Mouse (Mus musculus): ENCODE results near the gene Bmp10. TPM values are rescaled to one million over a fixed set of nuclear protein-coding genes. Genes with fewer than 3 reads are reported as not detected.

Bmp10 gene
- polyA plus RNA-seq, 1 experiment, result not detected

DNA sequence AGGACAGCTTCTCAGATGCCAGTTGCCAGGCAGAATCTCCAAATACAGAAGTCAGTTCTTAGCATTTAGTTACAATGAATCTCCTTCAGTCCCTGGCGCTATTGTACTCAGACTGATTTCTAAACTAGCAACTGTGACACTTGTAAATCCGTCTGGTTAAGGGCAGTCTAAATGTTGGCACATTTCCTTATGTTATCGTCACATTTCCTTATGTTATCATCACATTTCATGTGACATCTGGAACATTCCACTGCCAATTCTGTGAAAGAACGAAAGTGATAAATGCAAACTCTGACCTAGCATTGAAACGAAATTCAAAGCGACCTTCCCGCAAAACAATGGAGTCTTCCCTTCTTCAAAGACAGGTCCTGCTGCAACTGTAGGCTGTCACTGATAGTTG, 16.4 kb downstream of the Bmp10 start:
- Histone ChIP-seq H3K27me3 (ENCODE audit: control insufficient read depth, insufficient read depth, low read length) (0 out of 2 replicates have a peak, but pooled peaks cover 6% of the 10 kb centered on the region), H3K36me3 (ENCODE audit: control insufficient read depth, insufficient read depth, low read length) (no peaks in the 10 kb centered on the region), H3K27ac (ENCODE audit: insufficient read depth, low read depth, low read length) (no peak overlapping the region), H3K4me1 (ENCODE audit: control insufficient read depth, insufficient read depth, insufficient read length, low read length) (no peaks in the 10 kb centered on the region), H3K4me3 (ENCODE audit: low read depth, low read length) (no peak overlapping the region)
- no peak for TF ChIP-seq CTCF (IDR thresholded peaks at IDR 0.05; ENCODE audit: extremely low read depth, insufficient read length, insufficient replicate concordance, low read depth, low read length)
- no peak for TF ChIP-seq POLR2A (IDR thresholded peaks at IDR 0.05; ENCODE audit: low read depth, low read length)
- WGBS, result 44% methylated on average over 7 of the region's 7 CpGs

DNA sequence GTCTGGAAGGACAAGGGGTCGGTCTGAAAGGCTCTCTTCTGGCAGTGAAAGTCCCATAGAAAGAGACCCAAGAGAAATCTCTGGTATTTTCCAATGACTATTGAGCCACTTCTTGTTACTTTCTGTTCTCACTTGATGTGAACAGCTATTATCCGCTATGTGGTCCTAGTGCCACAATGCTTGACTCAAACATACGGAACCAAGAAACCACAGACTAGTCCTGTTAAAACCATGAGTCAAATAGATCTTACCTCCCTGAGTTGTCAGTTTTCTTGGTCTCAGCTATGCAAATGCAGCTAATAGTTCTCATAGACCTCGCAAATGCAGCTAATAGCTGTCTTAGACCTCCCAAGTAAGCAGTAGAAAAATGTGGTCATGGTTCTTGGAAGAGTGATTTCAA, 18.4 kb downstream of the Bmp10 start:
- Histone ChIP-seq H3K27ac (ENCODE audit: insufficient read depth, low read depth, low read length) (no peak overlapping the region), H3K4me3 (ENCODE audit: low read depth, low read length) (no peak overlapping the region), H3K4me1 (ENCODE audit: control insufficient read depth, insufficient read depth, insufficient read length, low read length) (no peaks in the 10 kb centered on the region), H3K27me3 (ENCODE audit: control insufficient read depth, insufficient read depth, low read length) (0 out of 2 replicates have a peak, but pooled peaks cover 6% of the 10 kb centered on the region), H3K36me3 (ENCODE audit: control insufficient read depth, insufficient read depth, low read length) (no peaks in the 10 kb centered on the region)
- TF ChIP-seq CTCF (IDR thresholded peaks at IDR 0.05; ENCODE audit: extremely low read depth, insufficient read length, insufficient replicate concordance, low read depth, low read length), result no peak
- no peak for TF ChIP-seq POLR2A (IDR thresholded peaks at IDR 0.05; ENCODE audit: low read depth, low read length)
- 79% methylated on average over 4 of the region's 4 CpGs for whole genome bisulfite sequencing

DNA sequence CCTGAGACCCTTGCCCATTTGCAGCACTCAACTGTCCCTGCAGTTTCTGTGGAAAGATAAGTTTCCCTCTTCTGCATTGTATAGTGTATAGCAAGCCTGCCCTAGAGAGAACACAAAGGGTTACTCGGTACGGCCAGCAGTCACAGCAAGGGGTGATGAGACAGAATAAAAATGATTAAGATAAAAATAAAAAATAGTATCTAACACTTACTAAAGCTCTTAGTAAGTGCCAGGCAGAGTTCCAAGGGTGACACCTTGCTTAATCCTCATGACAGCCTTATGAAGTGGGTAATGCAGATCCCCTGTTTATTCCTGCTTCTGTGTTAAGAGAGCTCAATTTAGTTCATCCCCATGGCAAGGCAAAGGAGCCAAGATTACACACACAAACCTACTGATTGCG, 20.7 kb downstream of the Bmp10 start:
- Histone ChIP-seq H3K4me1 (ENCODE audit: control insufficient read depth, insufficient read depth, insufficient read length, low read length) (no peaks in the 10 kb centered on the region), H3K27ac (ENCODE audit: insufficient read depth, low read depth, low read length) (no peak overlapping the region), H3K36me3 (ENCODE audit: control insufficient read depth, insufficient read depth, low read length) (no peaks in the 10 kb centered on the region), H3K4me3 (ENCODE audit: low read depth, low read length) (no peak overlapping the region), H3K27me3 (ENCODE audit: control insufficient read depth, insufficient read depth, low read length) (0 out of 2 replicates have a peak, but pooled peaks cover 6% of the 10 kb centered on the region)
- TF ChIP-seq POLR2A (IDR thresholded peaks at IDR 0.05; ENCODE audit: low read depth, low read length) (no peak), CTCF (IDR thresholded peaks at IDR 0.05; ENCODE audit: extremely low read depth, insufficient read length, insufficient replicate concordance, low read depth, low read length) (no peak)
- WGBS, result 78% methylated on average over 3 of the region's 3 CpGs

DNA sequence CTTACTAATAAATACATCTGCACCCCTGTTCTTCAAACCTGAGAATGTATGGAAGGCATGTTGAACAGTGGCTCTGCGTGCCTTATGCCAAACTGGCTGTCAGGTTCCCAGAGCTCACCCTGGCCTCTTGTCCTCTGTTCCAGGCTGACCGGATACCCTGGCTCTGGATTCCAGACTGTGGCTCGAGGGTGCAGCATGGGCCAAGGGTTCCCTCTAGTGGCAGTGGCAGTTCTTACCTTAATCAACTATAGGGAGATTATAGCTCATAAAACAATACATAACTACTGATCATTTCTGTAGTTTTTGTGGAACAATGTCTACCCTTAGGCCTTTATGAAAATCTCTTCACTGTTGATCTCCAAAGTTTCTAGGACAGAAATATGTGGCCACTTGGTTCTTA, 22.2 kb downstream of the Bmp10 start:
- WGBS, result 40% methylated on average over 3 of the region's 3 CpGs
- Histone ChIP-seq H3K36me3 (ENCODE audit: control insufficient read depth, insufficient read depth, low read length) (no peaks in the 10 kb centered on the region), H3K27me3 (ENCODE audit: control insufficient read depth, insufficient read depth, low read length) (0 out of 2 replicates have a peak, but pooled peaks cover 6% of the 10 kb centered on the region), H3K4me1 (ENCODE audit: control insufficient read depth, insufficient read depth, insufficient read length, low read length) (no peaks in the 10 kb centered on the region), H3K27ac (ENCODE audit: insufficient read depth, low read depth, low read length) (no peak overlapping the region), H3K4me3 (ENCODE audit: low read depth, low read length) (no peak overlapping the region)
- TF ChIP-seq CTCF (IDR thresholded peaks at IDR 0.05; ENCODE audit: extremely low read depth, insufficient read length, insufficient replicate concordance, low read depth, low read length) (peak; percentile 65; the same call in 1 of the 2 replicates), POLR2A (IDR thresholded peaks at IDR 0.05; ENCODE audit: low read depth, low read length) (no peak)

DNA sequence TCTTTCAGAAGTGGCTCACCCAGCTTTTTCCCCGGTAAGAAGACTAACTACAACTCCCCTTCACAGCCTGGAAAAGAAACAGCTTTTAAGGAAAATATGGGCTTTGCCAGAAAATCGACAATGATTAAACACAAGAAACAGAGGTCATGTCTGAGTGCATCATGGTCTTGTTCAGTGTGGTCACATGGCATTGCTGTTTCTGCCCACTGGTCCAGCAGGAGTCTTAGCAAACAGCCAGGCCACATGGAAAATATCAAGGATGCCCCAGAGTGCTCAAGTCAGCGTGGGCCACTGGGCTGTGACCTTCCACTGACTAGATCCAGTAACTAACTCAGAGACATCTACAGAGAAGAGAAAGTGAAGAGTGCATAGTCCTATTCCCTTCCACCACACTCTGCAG, 23.0 kb downstream of the Bmp10 start:
- WGBS, result 62% methylated on average over 3 of the region's 3 CpGs
- TF ChIP-seq CTCF (IDR thresholded peaks at IDR 0.05; ENCODE audit: extremely low read depth, insufficient read length, insufficient replicate concordance, low read depth, low read length), result no peak
- TF ChIP-seq POLR2A (IDR thresholded peaks at IDR 0.05; ENCODE audit: low read depth, low read length), result no peak
- H3K36me3 ChIP-seq (ENCODE audit: control insufficient read depth, insufficient read depth, low read length), result no peaks in the 10 kb centered on the region
- no peak overlapping the region for H3K4me3 ChIP-seq (ENCODE audit: low read depth, low read length)
- no peak overlapping the region for H3K27ac ChIP-seq (ENCODE audit: insufficient read depth, low read depth, low read length)
- H3K4me1 ChIP-seq (ENCODE audit: control insufficient read depth, insufficient read depth, insufficient read length, low read length), result no peaks in the 10 kb centered on the region
- H3K27me3 ChIP-seq (ENCODE audit: control insufficient read depth, insufficient read depth, low read length), result 0 out of 2 replicates have a peak, but pooled peaks cover 6% of the 10 kb centered on the region

DNA sequence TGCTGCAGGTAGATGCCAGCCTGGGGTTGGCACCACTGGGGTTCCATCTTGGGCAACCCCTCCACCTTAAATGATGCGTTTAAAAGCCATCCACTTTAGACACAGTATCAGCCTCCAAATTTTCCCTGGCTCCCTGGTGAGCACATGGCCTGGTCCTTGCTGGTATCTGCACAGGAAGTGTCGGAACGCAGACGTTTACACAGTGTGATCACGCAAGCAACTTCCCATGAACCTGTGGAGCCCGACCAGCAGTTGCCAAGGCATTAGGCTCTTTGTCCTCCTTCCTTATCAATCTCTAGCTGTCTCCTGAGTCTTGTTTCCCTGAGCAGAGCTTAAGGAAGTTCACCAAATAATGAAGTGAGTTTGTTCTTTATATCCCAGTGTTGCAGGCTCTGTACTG, 26.7 kb downstream of the Bmp10 start:
- 39% methylated on average over 6 of the region's 6 CpGs for WGBS
- Histone ChIP-seq H3K36me3 (ENCODE audit: control insufficient read depth, insufficient read depth, low read length) (no peaks in the 10 kb centered on the region), H3K4me1 (ENCODE audit: control insufficient read depth, insufficient read depth, insufficient read length, low read length) (no peaks in the 10 kb centered on the region), H3K4me3 (ENCODE audit: low read depth, low read length) (no peak overlapping the region), H3K27ac (ENCODE audit: insufficient read depth, low read depth, low read length) (no peak overlapping the region), H3K27me3 (ENCODE audit: control insufficient read depth, insufficient read depth, low read length) (no peaks in the 10 kb centered on the region)
- TF ChIP-seq CTCF (IDR thresholded peaks at IDR 0.05; ENCODE audit: extremely low read depth, insufficient read length, insufficient replicate concordance, low read depth, low read length), result no peak
- TF ChIP-seq POLR2A (IDR thresholded peaks at IDR 0.05; ENCODE audit: low read depth, low read length), result no peak

DNA sequence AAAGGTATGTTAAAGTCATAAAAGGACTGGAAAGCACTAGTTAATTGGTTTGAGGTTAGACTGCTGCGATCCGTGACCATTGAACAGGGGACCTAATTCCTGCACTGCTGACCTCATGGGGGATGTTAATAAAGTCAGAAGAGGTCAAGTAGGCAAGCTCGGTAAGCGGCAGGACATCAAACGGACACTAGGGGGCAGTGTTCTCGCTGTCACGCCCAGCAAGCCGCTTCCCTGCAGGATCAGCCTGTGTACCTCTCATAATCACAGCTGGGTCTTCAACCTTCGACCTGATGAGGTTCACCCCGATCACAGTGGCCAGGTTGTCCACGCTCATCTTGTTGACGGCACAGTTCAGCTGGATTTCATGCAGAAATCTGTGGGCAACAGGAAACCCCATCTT, 37.4 kb downstream of the Bmp10 start:
- Histone ChIP-seq H3K4me1 (ENCODE audit: control insufficient read depth, insufficient read depth, insufficient read length, low read length) (no peaks in the 10 kb centered on the region), H3K27ac (ENCODE audit: insufficient read depth, low read depth, low read length) (no peak overlapping the region), H3K4me3 (ENCODE audit: low read depth, low read length) (no peak overlapping the region), H3K36me3 (ENCODE audit: control insufficient read depth, insufficient read depth, low read length) (peaks cover 4% of the 10 kb centered on the region; the same call in 1 of the 2 replicates), H3K27me3 (ENCODE audit: control insufficient read depth, insufficient read depth, low read length) (no peaks in the 10 kb centered on the region)
- 9% methylated on average over 12 of the region's 12 CpGs for WGBS
- TF ChIP-seq POLR2A (IDR thresholded peaks at IDR 0.05; ENCODE audit: low read depth, low read length), result no peak
- TF ChIP-seq CTCF (IDR thresholded peaks at IDR 0.05; ENCODE audit: extremely low read depth, insufficient read length, insufficient replicate concordance, low read depth, low read length), result peak; percentile 83

Measured in small intestine, adult 2 months (tissue).